Mouse (Mus musculus) adrenal gland (tissue): ENCODE measurements around the gene Sdr9c7.
"Not testable (repeated sequence)": the region's sequence is repeated elsewhere in the genome, so short reads cannot be mapped to it uniquely, and the experiment has no call there.

Source experiments
- intact Hi-C: fragments of 180-260 bp; cut with DNase I; formaldehyde crosslinking; loops from one replicate; pipeline ENCODE4 v1.15.1; 2025
- long read RNA-seq, 2 experiments: library from polyadenylated mRNA; unstranded; transcript quantifications; one replicate each; pipeline ENCODE4 v2.0.0; 2020; ENCODE audit warnings: borderline replicate concordance in 1 of 2; ENCODE audit not compliant: insufficient replicate concordance in 1 of 2

Sdr9c7 gene
- long read RNA-seq, experiment 1, partial matches to known transcripts = 0 of 1 reads
- long read RNA-seq, experiment 1, other reads (novel, unspliced or antisense) = 0 of 1 reads
- long read RNA-seq, experiment 2 = 0 reads

- intact Hi-C loops = no loop called here
Observed at GRCm38 (mm10) chr10:127898218-127898617, at the start of gene Sdr9c7. Gene Sdr9c7 (plus strand): TSS chr10:127898518.

- intact Hi-C loops = no loop called here
Observed at GRCm38 (mm10) chr10:127849628-127850027, 48.7 kb upstream of the Sdr9c7 start, which contains the start of gene Rdh19. Gene Rdh19 (plus strand): TSS chr10:127849928.

- intact Hi-C loops = no loop called here
Observed at GRCm38 (mm10) chr10:127856376-127856775, 41.9 kb upstream of the Sdr9c7 start.

GRCm38 (mm10) chr10:127864931-127865330 lies 33.4 kb upstream of the Sdr9c7 start:
- intact Hi-C loops = no loop called here

- intact Hi-C loops = no loop called here
Observed at GRCm38 (mm10) chr10:127866232-127866631, 32.1 kb upstream of the Sdr9c7 start, which contains the start of gene Rdh16f2. Gene Rdh16f2 (plus strand): TSS chr10:127866474.

GRCm38 (mm10) chr10:127872484-127872883 lies 25.8 kb upstream of the Sdr9c7 start:
- intact Hi-C loops = loop anchor here (2.0 kb wide), 1 partner anchor 64 kb away; no protein-coding TSS in a partner anchor

- intact Hi-C loops = no loop called here
Observed at GRCm38 (mm10) chr10:127877681-127878080, 20.6 kb upstream of the Sdr9c7 start.

- intact Hi-C loops = no loop called here
Observed at GRCm38 (mm10) chr10:127878262-127879057, 19.9 kb upstream of the Sdr9c7 start.

- intact Hi-C loops = no loop called here
Observed at GRCm38 (mm10) chr10:127879155-127879688, 19.1 kb upstream of the Sdr9c7 start.

- intact Hi-C loops = no loop called here
Observed at GRCm38 (mm10) chr10:127881041-127881440, 17.3 kb upstream of the Sdr9c7 start.

GRCm38 (mm10) chr10:127886551-127886950 lies 11.8 kb upstream of the Sdr9c7 start:
- intact Hi-C loops = no loop called here

GRCm38 (mm10) chr10:127886971-127887370 lies 11.3 kb upstream of the Sdr9c7 start:
- intact Hi-C loops = no loop called here

GRCm38 (mm10) chr10:127888605-127889004 lies 9.7 kb upstream of the Sdr9c7 start, which contains the start of gene Rdh7:
Gene Rdh7 (minus strand): TSS chr10:127888817.
- intact Hi-C loops = no loop called here

- intact Hi-C loops = no loop called here
Observed at GRCm38 (mm10) chr10:127891481-127891880, 6.8 kb upstream of the Sdr9c7 start.

GRCm38 (mm10) chr10:127893163-127894022 lies 4.9 kb upstream of the Sdr9c7 start:
- intact Hi-C loops = not testable (repeated sequence)

- intact Hi-C loops = no loop called here
Observed at GRCm38 (mm10) chr10:127896705-127897104, 1.6 kb upstream of the Sdr9c7 start.

- intact Hi-C loops = no loop called here
Observed at GRCm38 (mm10) chr10:127897506-127897905, 812 bp upstream of the Sdr9c7 start.

GRCm38 (mm10) chr10:127899783-127900182 lies 1.5 kb downstream of the Sdr9c7 start:
- intact Hi-C loops = no loop called here

GRCm38 (mm10) chr10:127901751-127902150 lies 3.4 kb downstream of the Sdr9c7 start:
- intact Hi-C loops = no loop called here

GRCm38 (mm10) chr10:127903116-127903515 lies 4.8 kb downstream of the Sdr9c7 start:
- intact Hi-C loops = no loop called here

- intact Hi-C loops = no loop called here
Observed at GRCm38 (mm10) chr10:127904718-127905446, 6.6 kb downstream of the Sdr9c7 start.
